Mouse (Mus musculus): ENCODE results near the gene Ttc37. TPM values are rescaled to one million over a fixed set of nuclear protein-coding genes. Genes with fewer than 3 reads are reported as not detected.

Gene Ttc37
- polyA plus RNA-seq, 1 experiment from 2014 or later, result 9.9 TPM

GRCm38 (mm10) chr13:76109069-76109824, 10.7 kb downstream of the Ttc37 start:
- Histone ChIP-seq H3K9ac (ENCODE audit: low read length) (no peak overlapping the region), H3K27me3 (ENCODE audit: control insufficient read depth, insufficient read depth, low read length) (no peaks in the 10 kb centered on the region), H3K4me3 (ENCODE audit: control insufficient read depth in 1 of 2, insufficient read depth in 1 of 2, low read depth in 1 of 2, low read length in 2 of 2) (no peak overlapping the region), H3K27ac (replicated peaks in 1 of 2; ENCODE audit: control insufficient read depth in 1 of 2, insufficient read depth in 1 of 2, low read depth in 2 of 2, low read length in 2 of 2) (no peak overlapping the region), H3K36me3 (ENCODE audit: control insufficient read depth, insufficient read depth, low read length) (peaks cover 51% of the 10 kb centered on the region), H3K4me2 (ENCODE audit: low read length) (no peak overlapping the region), H3K9me3 (ENCODE audit: control insufficient read depth, low read length) (no peaks in the 10 kb centered on the region), H3K4me1 (ENCODE audit: control insufficient read depth in 2 of 2, insufficient read depth in 2 of 2, low read length in 2 of 2) (no peaks in the 10 kb centered on the region)
- 88% methylated on average over 18 of the region's 18 CpGs for WGBS
- ATAC-seq (ENCODE audit: insufficient number of reproducible peaks, insufficient read depth, low FRiP score, low read depth), result no peak

DNA sequence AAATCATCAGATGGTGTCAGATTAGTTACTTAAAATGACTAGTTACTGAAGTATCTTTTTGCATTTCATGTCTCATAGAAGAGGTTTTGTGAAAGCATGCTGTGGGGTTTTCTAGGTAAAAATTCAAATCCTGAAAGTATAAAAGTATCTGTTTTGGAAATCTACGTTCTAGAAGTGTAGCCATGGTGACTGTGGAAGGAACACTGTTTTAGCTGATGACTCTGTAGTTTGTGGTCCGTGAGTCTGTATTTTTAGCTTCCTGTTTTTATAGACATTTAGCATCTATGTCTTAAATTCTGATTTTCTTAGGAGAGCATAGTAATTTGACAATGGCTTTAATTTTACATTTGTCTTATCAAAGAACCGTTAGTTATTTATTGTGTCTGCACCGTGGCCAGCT, 30.3 kb downstream of the Ttc37 start:
- Histone ChIP-seq H3K36me3 (ENCODE audit: control insufficient read depth, insufficient read depth, low read length) (peaks cover 85% of the 10 kb centered on the region), H3K4me1 (ENCODE audit: control insufficient read depth in 2 of 2, insufficient read depth in 2 of 2, low read length in 2 of 2) (no peaks in the 10 kb centered on the region), H3K9ac (ENCODE audit: low read length) (no peak overlapping the region), H3K27ac (replicated peaks in 1 of 2; ENCODE audit: control insufficient read depth in 1 of 2, insufficient read depth in 1 of 2, low read depth in 2 of 2, low read length in 2 of 2) (no peak overlapping the region), H3K27me3 (ENCODE audit: control insufficient read depth, insufficient read depth, low read length) (no peaks in the 10 kb centered on the region), H3K9me3 (ENCODE audit: control insufficient read depth, low read length) (no peaks in the 10 kb centered on the region), H3K4me2 (ENCODE audit: low read length) (no peak overlapping the region), H3K4me3 (ENCODE audit: control insufficient read depth in 1 of 2, insufficient read depth in 1 of 2, low read depth in 1 of 2, low read length in 2 of 2) (no peak overlapping the region)
- no peak for ATAC-seq (ENCODE audit: insufficient number of reproducible peaks, insufficient read depth, low FRiP score, low read depth)
- 90% methylated on average over 4 of the region's 4 CpGs for WGBS

DNA sequence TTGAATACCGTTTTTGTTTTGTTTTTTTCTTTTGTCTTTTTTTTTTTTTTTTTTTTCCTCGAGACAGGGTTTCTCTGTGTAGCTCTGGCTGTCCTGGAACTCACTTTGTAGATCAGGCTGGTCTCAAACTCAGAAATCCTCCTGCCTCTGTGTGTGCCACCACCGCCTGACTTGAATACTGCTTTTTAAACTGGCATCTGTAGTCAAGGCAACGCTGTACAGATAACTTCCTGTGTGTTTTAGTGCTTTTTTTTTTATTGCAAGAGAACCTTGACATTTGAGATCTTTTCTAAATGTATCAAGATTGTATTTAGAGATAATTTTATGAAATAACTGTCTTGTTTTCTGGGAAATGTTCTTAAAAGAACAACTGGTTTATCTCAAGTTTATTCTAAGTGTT, 33.9 kb downstream of the Ttc37 start:
- 87% methylated on average over 4 of the region's 4 CpGs for WGBS
- H3K36me3 ChIP-seq (ENCODE audit: control insufficient read depth, insufficient read depth, low read length), result peaks cover 82% of the 10 kb centered on the region
- no peak for ATAC-seq (ENCODE audit: insufficient number of reproducible peaks, insufficient read depth, low FRiP score, low read depth)
- no peaks in the 10 kb centered on the region for H3K4me1 ChIP-seq (ENCODE audit: control insufficient read depth in 2 of 2, insufficient read depth in 2 of 2, low read length in 2 of 2)
- H3K4me2 ChIP-seq (ENCODE audit: low read length), result no peak overlapping the region
- no peak overlapping the region for H3K9ac ChIP-seq (ENCODE audit: low read length)
- no peak overlapping the region for H3K27ac ChIP-seq (replicated peaks in 1 of 2; ENCODE audit: control insufficient read depth in 1 of 2, insufficient read depth in 1 of 2, low read depth in 2 of 2, low read length in 2 of 2)
- no peaks in the 10 kb centered on the region for H3K27me3 ChIP-seq (ENCODE audit: control insufficient read depth, insufficient read depth, low read length)
- no peak overlapping the region for H3K4me3 ChIP-seq (ENCODE audit: control insufficient read depth in 1 of 2, insufficient read depth in 1 of 2, low read depth in 1 of 2, low read length in 2 of 2)
- no peaks in the 10 kb centered on the region for H3K9me3 ChIP-seq (ENCODE audit: control insufficient read depth, low read length)

DNA sequence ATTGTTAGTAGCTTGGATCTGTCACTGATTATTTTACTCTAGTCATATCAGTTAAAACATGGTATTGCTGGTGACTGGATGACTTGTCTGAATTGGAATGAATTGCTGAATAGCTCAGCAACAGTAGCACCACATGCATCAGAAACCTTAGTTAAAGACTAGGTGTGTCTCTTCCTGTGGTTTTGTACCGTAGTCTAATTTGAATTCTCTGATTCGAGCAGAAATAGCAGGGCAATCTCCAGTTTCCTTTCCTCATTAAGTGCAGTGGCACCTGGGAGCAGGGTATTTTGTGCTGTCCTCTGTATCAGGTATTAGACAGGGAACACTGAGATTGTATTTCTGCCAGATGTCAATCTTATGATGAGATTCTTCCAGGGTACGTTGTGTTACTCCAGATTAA, 40.3 kb downstream of the Ttc37 start:
- Histone ChIP-seq H3K4me3 (ENCODE audit: control insufficient read depth in 1 of 2, insufficient read depth in 1 of 2, low read depth in 1 of 2, low read length in 2 of 2) (no peak overlapping the region), H3K36me3 (ENCODE audit: control insufficient read depth, insufficient read depth, low read length) (peaks cover 78% of the 10 kb centered on the region), H3K9me3 (ENCODE audit: control insufficient read depth, low read length) (no peaks in the 10 kb centered on the region), H3K9ac (ENCODE audit: low read length) (no peak overlapping the region), H3K27ac (replicated peaks in 1 of 2; ENCODE audit: control insufficient read depth in 1 of 2, insufficient read depth in 1 of 2, low read depth in 2 of 2, low read length in 2 of 2) (no peak overlapping the region), H3K4me2 (ENCODE audit: low read length) (no peak overlapping the region), H3K4me1 (ENCODE audit: control insufficient read depth in 2 of 2, insufficient read depth in 2 of 2, low read length in 2 of 2) (no peaks in the 10 kb centered on the region), H3K27me3 (ENCODE audit: control insufficient read depth, insufficient read depth, low read length) (no peaks in the 10 kb centered on the region)
- ATAC-seq (ENCODE audit: insufficient number of reproducible peaks, insufficient read depth, low FRiP score, low read depth), result no peak
- 82% methylated on average over 3 of the region's 3 CpGs for WGBS

DNA sequence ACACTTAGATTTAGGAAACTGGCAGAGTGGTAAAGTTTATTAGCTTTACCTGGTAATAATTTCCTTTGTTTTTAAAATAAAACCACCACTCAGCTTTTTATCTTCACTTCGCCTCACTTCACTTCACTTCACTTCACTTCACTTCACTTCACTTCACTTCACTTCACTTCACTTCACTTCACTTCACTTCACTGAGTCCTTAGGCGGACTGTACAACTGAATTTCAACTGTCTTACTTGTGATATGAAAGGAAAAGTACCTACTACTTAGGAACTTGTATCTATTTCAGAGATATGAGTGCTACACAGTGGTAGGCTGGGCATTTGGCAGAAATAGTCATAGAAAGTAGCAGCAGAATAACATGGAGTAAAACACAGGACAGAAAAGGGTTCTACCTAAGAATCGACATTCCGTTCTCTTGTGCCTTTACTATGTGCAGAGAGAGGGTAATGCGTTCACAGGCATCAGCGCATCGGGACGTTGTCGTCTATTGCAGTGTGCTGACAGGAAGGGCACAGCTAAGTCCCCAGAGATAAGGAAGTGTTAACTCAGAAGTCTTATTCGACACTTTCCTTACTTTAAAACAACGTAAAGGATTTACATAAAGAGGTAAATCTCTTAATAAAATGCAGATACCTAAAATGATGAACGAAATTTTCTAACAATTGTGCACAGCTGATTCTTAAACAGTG, 42.7 kb downstream of the Ttc37 start:
- Histone ChIP-seq H3K4me3 (ENCODE audit: control insufficient read depth in 1 of 2, insufficient read depth in 1 of 2, low read depth in 1 of 2, low read length in 2 of 2) (no peak overlapping the region), H3K4me1 (ENCODE audit: control insufficient read depth in 2 of 2, insufficient read depth in 2 of 2, low read length in 2 of 2) (no peaks in the 10 kb centered on the region), H3K27ac (replicated peaks in 1 of 2; ENCODE audit: control insufficient read depth in 1 of 2, insufficient read depth in 1 of 2, low read depth in 2 of 2, low read length in 2 of 2) (no peak overlapping the region), H3K36me3 (ENCODE audit: control insufficient read depth, insufficient read depth, low read length) (peaks cover 73% of the 10 kb centered on the region), H3K27me3 (ENCODE audit: control insufficient read depth, insufficient read depth, low read length) (no peaks in the 10 kb centered on the region), H3K4me2 (ENCODE audit: low read length) (no peak overlapping the region), H3K9me3 (ENCODE audit: control insufficient read depth, low read length) (no peaks in the 10 kb centered on the region), H3K9ac (ENCODE audit: low read length) (no peak overlapping the region)
- ATAC-seq (ENCODE audit: insufficient number of reproducible peaks, insufficient read depth, low FRiP score, low read depth), result no peak
- WGBS, result 63% methylated on average over 12 of the region's 12 CpGs

- H3K36me3 ChIP-seq (ENCODE audit: control insufficient read depth, insufficient read depth, low read length), result peaks cover 75% of the 10 kb centered on the region
- ATAC-seq (ENCODE audit: insufficient number of reproducible peaks, insufficient read depth, low FRiP score, low read depth), result no peak
- 87% methylated on average over 5 of the region's 5 CpGs for WGBS
- H3K27ac ChIP-seq (replicated peaks in 1 of 2; ENCODE audit: control insufficient read depth in 1 of 2, insufficient read depth in 1 of 2, low read depth in 2 of 2, low read length in 2 of 2), result no peak overlapping the region
- no peaks in the 10 kb centered on the region for H3K9me3 ChIP-seq (ENCODE audit: control insufficient read depth, low read length)
- H3K9ac ChIP-seq (ENCODE audit: low read length), result no peak overlapping the region
- H3K4me2 ChIP-seq (ENCODE audit: low read length), result no peak overlapping the region
- H3K4me3 ChIP-seq (ENCODE audit: control insufficient read depth in 1 of 2, insufficient read depth in 1 of 2, low read depth in 1 of 2, low read length in 2 of 2), result no peak overlapping the region
- no peaks in the 10 kb centered on the region for H3K4me1 ChIP-seq (ENCODE audit: control insufficient read depth in 2 of 2, insufficient read depth in 2 of 2, low read length in 2 of 2)
- no peaks in the 10 kb centered on the region for H3K27me3 ChIP-seq (ENCODE audit: control insufficient read depth, insufficient read depth, low read length)
Observed at GRCm38 (mm10) chr13:76150483-76150882, 51.9 kb downstream of the Ttc37 start.

GRCm38 (mm10) chr13:76157099-76157498, 58.6 kb downstream of the Ttc37 start:
- H3K4me3 ChIP-seq (ENCODE audit: control insufficient read depth in 1 of 2, insufficient read depth in 1 of 2, low read depth in 1 of 2, low read length in 2 of 2), result no peak overlapping the region
- ATAC-seq (ENCODE audit: insufficient number of reproducible peaks, insufficient read depth, low FRiP score, low read depth), result no peak
- no peak overlapping the region for H3K27ac ChIP-seq (replicated peaks in 1 of 2; ENCODE audit: control insufficient read depth in 1 of 2, insufficient read depth in 1 of 2, low read depth in 2 of 2, low read length in 2 of 2)
- H3K27me3 ChIP-seq (ENCODE audit: control insufficient read depth, insufficient read depth, low read length), result no peaks in the 10 kb centered on the region
- no peaks in the 10 kb centered on the region for H3K4me1 ChIP-seq (ENCODE audit: control insufficient read depth in 2 of 2, insufficient read depth in 2 of 2, low read length in 2 of 2)
- no peak overlapping the region for H3K4me2 ChIP-seq (ENCODE audit: low read length)
- H3K36me3 ChIP-seq (ENCODE audit: control insufficient read depth, insufficient read depth, low read length), result peaks cover 77% of the 10 kb centered on the region
- no peak overlapping the region for H3K9ac ChIP-seq (ENCODE audit: low read length)
- no peaks in the 10 kb centered on the region for H3K9me3 ChIP-seq (ENCODE audit: control insufficient read depth, low read length)
- WGBS, result 81% methylated on average over 3 of the region's 3 CpGs

All from heart, embryonic 14.5 days (tissue).